Mouse (Mus musculus) layer of hippocampus, adult 8-10 months (tissue): ENCODE measurements at regions not wholly inside any gene's neighbourhood (a gene's known extent, or its start where the extent isn't known, plus 50 kb on each side); places are given as distances from the start of the nearest gene placed in this dataset.

Source experiments
- DNase-seq, 2 experiments: peaks; one replicate each; pipeline ENCODE4 v3.0.0; 2022; ENCODE audit warnings: low spot score in 2 of 2

DNA sequence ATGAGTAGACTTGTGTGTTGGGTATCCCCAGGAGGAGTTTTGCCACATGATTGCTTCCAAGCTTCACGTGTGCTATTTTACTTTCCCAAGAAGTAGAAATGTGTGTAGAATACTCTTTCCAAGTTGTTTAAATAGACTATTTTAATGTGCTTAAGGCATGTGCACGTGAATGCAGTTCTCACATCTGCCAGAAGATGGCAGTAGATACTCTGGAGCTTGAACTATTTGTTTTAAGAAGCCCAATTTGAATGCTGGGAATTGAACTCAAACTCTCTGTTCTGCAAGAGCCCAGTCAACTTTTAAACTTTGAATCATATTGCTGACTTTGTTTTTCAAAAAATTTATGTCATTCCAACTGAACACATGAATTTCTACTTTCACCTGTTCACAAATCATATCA, 431.3 kb upstream of the Reg3g start:
- DNase-seq, result peak in 1 of 2 experiments; percentile 11

DNA sequence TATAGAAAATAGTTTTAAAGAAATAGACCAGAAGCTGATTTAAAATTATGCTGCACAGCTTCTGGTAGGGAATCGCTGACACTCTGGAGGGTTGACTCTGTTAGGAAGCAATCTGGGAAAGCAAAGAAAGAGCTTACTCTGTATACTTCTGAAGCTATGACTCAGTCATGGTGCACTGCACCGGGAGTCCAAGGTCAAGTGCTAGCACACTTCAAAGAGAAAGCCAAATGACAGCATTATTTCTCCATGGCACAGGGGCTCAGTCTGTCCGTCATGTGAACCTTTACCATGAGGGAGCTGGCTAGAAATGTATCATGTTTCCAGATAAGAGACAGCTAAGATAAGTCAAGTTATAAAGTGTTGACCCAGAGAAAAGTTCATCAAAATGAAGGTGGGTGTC, 424.1 kb upstream of the Reg3g start:
- DNase-seq, result no peak

DNA sequence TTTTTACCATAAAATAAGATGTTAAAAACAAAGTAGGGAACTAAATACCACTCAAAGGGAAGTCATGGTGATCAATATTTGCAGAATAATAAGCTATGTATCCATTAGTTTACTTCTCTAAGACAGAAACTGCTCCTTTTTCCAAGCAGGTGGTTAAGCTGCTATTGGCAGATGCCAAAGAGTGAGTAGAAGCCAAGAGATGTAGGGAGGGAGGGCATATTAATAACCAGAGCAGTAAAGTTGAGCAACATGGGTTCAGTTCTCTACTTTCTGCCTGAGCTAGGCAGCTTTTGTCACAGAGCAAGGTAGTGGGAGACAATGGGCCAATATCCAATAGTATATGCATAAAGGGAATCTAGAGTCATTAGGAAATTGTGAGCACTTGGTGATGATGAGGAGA, 394.4 kb upstream of the Reg3g start:
- DNase-seq, result peak; percentile 17 to 24

DNA sequence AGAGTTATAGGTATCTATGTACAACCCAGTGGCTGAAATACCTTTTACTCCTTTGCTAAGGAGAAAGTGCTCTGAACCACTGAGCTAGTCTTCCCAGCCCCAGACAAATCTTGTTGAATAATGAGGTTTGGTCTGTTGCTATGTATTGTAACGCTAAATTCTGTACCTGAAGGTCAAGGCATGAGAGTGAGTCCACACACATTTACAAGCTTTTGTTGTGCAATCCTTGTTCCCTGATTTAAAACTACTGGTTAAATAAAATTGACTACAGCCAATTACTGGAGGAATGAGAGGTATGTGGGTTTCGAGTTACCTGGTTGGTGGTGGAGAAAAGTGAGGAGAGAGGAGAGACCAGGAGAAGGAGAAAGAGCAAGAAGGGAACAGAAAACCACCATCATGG, 372.6 kb upstream of the Reg3g start:
- no peak for DNase-seq

DNA sequence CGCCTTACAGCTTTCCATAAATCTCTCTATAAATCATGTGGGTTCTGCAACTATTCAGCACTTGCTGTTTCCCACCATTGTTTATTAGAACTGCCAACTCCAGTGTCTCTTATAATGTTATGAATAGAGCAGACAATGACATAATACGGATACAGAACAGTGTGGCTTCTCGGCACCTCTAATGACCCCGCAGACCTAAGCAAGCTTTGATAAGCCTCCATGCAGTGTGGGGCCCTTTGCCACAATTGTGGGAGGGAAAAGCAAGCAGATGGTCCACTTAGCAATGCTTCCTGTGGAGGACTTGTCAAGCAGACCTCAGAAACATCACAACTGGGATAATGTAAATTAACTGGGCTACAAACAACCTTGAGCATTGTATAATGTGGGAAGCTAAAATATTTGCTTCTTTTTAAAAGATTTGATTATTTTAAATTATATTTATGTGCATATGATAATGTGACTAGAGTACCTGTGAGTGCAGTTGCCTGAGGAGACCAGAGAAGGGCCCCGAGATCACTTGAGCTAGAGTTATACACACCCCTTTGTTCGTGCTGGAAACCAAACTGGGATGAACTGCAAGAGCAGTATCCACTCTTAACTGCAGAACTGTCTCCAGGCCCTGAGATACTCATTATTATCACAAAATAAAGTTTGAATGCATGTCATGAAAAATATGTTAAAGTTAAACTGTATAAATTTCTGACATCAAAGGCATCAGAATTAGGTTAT, 357.4 kb upstream of the Reg3g start:
- no peak for DNase-seq

DNA sequence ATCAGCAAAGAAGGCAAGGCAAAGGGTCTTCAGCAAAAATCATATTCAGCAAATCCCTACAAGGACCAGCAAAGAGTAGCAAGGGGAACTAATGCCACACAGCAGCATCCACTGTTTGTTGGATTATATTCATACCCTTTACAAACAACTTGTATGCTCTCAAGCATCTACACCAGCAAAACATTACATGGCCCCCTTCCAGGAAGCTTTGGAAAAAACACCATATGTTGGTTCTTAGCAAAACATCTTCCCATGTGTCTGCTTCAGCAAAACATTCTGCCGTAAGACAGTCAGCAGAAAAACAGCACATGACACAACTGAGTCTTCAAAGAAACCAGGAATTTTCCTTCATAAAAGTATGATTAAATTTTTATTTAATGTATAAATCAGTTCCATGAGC, 352.6 kb upstream of the Reg3g start:
- DNase-seq, result no peak

DNA sequence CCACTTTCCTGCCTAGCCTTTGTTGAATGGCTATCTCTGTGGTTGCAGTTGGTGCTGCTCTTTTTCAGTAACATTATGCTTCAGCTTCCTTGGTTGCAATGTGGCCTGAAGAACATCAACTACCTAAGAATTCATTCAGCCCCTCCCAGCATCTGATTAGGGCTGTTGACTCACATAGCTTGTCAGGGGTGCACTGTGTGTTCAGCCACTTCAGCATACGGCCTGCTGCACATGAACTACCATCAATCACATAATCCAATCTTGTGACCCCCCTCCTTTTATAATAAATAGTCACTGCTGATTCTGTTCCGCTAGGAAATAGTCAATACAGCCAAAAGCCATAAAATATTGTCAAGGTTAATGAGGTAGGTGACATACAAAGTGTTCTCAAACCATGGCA, 328.3 kb upstream of the Reg3g start:
- no peak for DNase-seq

DNA sequence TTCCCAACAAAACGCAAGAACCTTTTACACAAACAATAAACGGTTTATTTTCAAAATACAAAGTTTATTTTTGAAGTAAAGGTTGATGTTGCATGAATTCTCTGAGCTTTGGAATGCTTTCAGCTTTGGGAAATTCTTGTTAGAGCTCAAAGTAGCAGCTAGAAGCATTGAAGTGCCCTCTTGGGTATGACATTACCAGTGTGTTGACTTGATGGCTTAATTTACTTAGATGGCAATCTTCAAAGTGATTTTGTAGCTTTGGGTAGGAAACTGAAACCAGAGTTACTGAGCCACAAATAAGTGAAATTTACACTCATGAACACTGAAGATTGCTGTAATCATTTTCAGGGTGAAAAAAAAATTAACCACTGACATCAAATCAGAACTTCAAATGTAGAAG, 320.3 kb upstream of the Reg3g start:
- DNase-seq, result no peak

DNA sequence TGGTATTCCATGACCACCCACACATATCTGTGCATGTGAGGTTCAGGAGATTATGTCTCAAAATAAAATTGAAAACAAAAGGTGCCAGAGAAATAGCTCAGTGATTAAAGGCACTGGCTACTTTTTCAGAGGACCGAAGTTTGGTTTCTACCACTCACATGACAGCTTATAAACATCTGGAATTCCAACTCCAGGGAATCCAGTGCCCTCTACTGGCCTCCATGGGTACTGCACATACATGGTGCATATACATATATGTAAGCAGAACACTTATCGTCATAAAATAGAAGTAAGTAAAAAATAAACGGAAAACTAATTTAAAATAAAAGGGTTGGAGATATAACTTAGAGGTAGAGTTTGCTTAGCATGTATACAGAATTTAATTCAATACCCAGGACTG, 288.9 kb upstream of the Reg3g start:
- no peak for DNase-seq
